Mouse (Mus musculus) forebrain, embryonic 12.5 days (tissue): Measurements from ENCODE around the gene Polr3e. TPM values are rescaled to one million over a fixed set of nuclear protein-coding genes. Genes with fewer than 3 reads are reported as not detected.

Experiments
- ATAC-seq: fragments of 200-750 bp; cut with Nextera tagmentation; 2 replicates; pipeline ENCODE4 v1.8.0; 2017; ENCODE audit warnings: moderate TSS enrichment; ENCODE audit not compliant: low FRiP score
- H3K27ac ChIP-seq: fragments of 300-500 bp; sonication (generic); 2 replicates; pipeline ENCODE4 v1.5.1; 2016; ENCODE audit warnings: mild to moderate bottlenecking
- H3K27me3 ChIP-seq: fragments of 300-500 bp; sonication (generic); 2 replicates; pipeline ENCODE4 v1.6.1; 2016; ENCODE audit warnings: mild to moderate bottlenecking
- H3K36me3 ChIP-seq: fragments of 300-500 bp; sonication (generic); replicated peaks from 2 replicates; pipeline ENCODE4 v1.6.1; 2016; ENCODE audit warnings: mild to moderate bottlenecking
- H3K4me1 ChIP-seq: fragments of 300-500 bp; sonication (generic); 2 replicates; pipeline ENCODE4 v1.6.1; 2016
- H3K4me2 ChIP-seq: fragments of 300-500 bp; sonication (generic); 2 replicates; pipeline ENCODE4 v1.6.1; 2016; ENCODE audit warnings: mild to moderate bottlenecking, moderate library complexity
- H3K4me3 ChIP-seq: fragments of 300-500 bp; sonication (generic); replicated peaks from 2 replicates; pipeline ENCODE4 v1.5.1; 2016; ENCODE audit warnings: mild to moderate bottlenecking
- H3K9ac ChIP-seq: fragments of 300-500 bp; sonication (generic); 2 replicates; pipeline ENCODE4 v1.6.1; 2016; ENCODE audit warnings: mild to moderate bottlenecking
- H3K9me3 ChIP-seq: fragments of 300-500 bp; sonication (generic); 2 replicates; pipeline ENCODE4 v1.6.1; 2016
- WGBS: fragments of 180-500 bp; shearing (Covaris S2); methylation state at CpG from one replicate; pipeline ENCODE4 v1.1.7; 2016; 5-methylcytosine and 5-hydroxymethylcytosine counted together
- polyA plus RNA-seq: library from polyadenylated mRNA; unstranded; fragments of >200 nt; fragmentation: Nextera tagmentation; extraction: Ambion mirVana; gene quantifications from 2 replicates; pipeline ENCODE4 v1.2.1, GENCODE M21; 2016

Polr3e gene
- polyA plus RNA-seq = 33.5 and 34.9 TPM in 2 replicates

GRCm38 (mm10) chr7:120917592-120918461 lies at the start of gene Polr3e:
Gene Polr3e (plus strand): TSS chr7:120917744.
- Histone ChIP-seq H3K27ac (peak within 1 kb of the TSS; percentile 85), H3K4me2 (peak within 1 kb of the TSS; percentile 65), H3K4me1 (peaks cover 14% of the 10 kb centered on the region), H3K4me3 (peak within 1 kb of the TSS; percentile 98), H3K36me3 (peaks cover 4% of the 10 kb centered on the region), H3K27me3 (no peaks in the 10 kb centered on the region), H3K9ac (peak within 1 kb of the TSS; percentile 93), H3K9me3 (no peaks in the 10 kb centered on the region)
- peak; percentile 95 for ATAC-seq
- WGBS = under 1% methylated on average over 96 of the region's 102 CpGs

DNA sequence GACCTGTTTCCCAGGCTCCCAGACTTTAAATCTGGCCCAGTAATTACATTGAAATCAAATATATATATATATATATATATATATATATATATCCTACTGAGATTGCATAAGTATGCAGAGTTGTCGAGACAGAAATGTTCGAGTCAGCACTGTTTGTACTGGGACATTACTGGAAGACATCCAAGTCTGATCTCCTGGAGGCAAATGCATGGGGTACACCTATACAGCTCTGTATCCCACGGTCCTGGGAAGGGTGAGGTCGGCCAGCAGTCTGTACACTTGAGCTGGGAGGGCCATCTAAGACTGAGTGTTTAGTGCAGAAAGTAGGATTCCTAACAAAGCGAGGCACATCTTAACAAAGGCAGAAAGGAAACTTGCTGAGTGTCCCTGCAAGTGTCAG lies 47.7 kb upstream of the Polr3e start:
- Histone ChIP-seq H3K4me2 (no peak overlapping the region), H3K9ac (no peak overlapping the region), H3K27me3 (peaks cover 3% of the 10 kb centered on the region; the same call in 1 of the 2 replicates), H3K27ac (no peak overlapping the region), H3K4me1 (peaks cover 22% of the 10 kb centered on the region), H3K36me3 (no peaks in the 10 kb centered on the region), H3K4me3 (no peak overlapping the region), H3K9me3 (no peaks in the 10 kb centered on the region)
- WGBS = 78% methylated on average over 5 of the region's 5 CpGs
- no peak for ATAC-seq

DNA sequence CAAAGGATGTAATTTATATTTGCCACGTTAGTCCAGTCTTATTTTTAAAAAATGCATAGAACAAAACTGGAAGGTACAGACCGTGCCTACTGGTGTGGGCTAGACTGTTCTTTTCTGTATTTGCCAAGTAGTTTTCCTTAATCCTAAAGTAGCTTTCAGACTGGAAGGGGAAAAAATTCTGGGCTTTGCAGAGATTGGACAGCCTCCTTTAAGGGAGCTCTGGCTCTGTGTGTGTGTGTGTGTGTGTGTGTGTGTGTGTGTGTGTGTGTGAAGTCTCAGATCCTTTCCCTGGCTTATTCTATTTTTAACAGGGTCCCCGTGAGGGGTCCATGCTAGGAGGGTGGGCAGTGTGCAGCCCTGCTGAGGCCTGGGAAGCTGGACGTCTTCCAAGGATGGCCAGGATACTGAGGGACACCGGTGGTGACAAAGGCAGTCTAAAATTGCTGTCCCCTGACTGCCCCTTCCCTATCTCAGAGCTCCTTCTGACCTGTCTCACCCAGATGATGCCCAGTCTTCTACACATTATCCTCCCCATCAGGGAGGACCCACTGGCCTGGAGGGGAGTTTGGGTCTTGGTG lies 47.0 kb upstream of the Polr3e start:
- H3K36me3 ChIP-seq = no peaks in the 10 kb centered on the region
- H3K9ac ChIP-seq = no peak overlapping the region
- H3K4me2 ChIP-seq = no peak overlapping the region
- peaks cover 3% of the 10 kb centered on the region; the same call in 1 of the 2 replicates for H3K27me3 ChIP-seq
- no peaks in the 10 kb centered on the region for H3K9me3 ChIP-seq
- ATAC-seq = no peak
- peaks cover 17% of the 10 kb centered on the region for H3K4me1 ChIP-seq
- no peak overlapping the region for H3K4me3 ChIP-seq
- no peak overlapping the region for H3K27ac ChIP-seq
- WGBS = 74% methylated on average over 5 of the region's 5 CpGs

DNA sequence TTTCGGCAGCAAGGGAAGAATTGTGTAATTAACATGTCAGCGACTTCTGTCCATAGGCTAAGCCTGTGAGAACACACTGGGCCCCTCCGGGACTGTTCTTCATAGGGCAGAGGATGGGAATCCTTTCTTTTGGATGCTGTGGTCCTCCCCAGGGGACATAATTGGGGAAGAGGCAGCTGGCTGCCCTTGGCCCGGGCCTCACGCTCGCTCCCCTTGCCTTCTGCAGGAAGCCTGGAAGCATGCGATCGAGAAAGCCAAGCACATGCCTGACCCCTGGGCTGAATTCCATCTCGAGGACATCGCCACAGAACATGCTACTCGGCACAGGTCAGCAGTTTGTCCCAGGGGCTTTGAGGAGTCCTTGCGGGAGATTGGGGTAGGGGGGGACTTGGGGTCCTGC lies 44.5 kb upstream of the Polr3e start:
- H3K9me3 ChIP-seq = no peaks in the 10 kb centered on the region
- no peak overlapping the region for H3K4me3 ChIP-seq
- no peaks in the 10 kb centered on the region for H3K36me3 ChIP-seq
- no peak overlapping the region for H3K27ac ChIP-seq
- H3K4me1 ChIP-seq = 0 out of 2 replicates have a peak, but pooled peaks cover 3% of the 10 kb centered on the region
- H3K9ac ChIP-seq = no peak overlapping the region
- 79% methylated on average over 12 of the region's 12 CpGs for WGBS
- ATAC-seq = no peak
- no peak overlapping the region for H3K4me2 ChIP-seq
- no peaks in the 10 kb centered on the region for H3K27me3 ChIP-seq

GRCm38 (mm10) chr7:120874021-120874420 lies 43.5 kb upstream of the Polr3e start:
- H3K4me2 ChIP-seq = no peak overlapping the region
- no peak overlapping the region for H3K9ac ChIP-seq
- H3K27ac ChIP-seq = no peak overlapping the region
- 0 out of 2 replicates have a peak, but pooled peaks cover 3% of the 10 kb centered on the region for H3K4me1 ChIP-seq
- no peaks in the 10 kb centered on the region for H3K36me3 ChIP-seq
- no peak overlapping the region for H3K4me3 ChIP-seq
- 93% methylated on average over 3 of the region's 3 CpGs for WGBS
- no peaks in the 10 kb centered on the region for H3K27me3 ChIP-seq
- H3K9me3 ChIP-seq = no peaks in the 10 kb centered on the region
- ATAC-seq = no peak

- Histone ChIP-seq H3K9me3 (no peaks in the 10 kb centered on the region), H3K4me3 (no peak overlapping the region)
- 79% methylated on average over 7 of the region's 7 CpGs for WGBS
These were observed 42.6 kb upstream of the Polr3e start for GRCm38 (mm10) chr7:120874764-120875539.

GRCm38 (mm10) chr7:120875540-120876388 lies 41.8 kb upstream of the Polr3e start:
- Histone ChIP-seq H3K27me3 (no peaks in the 10 kb centered on the region), H3K4me3 (no peak overlapping the region), H3K27ac (no peak overlapping the region), H3K36me3 (0 out of 2 replicates have a peak, but pooled peaks cover 6% of the 10 kb centered on the region), H3K9me3 (no peaks in the 10 kb centered on the region), H3K4me2 (no peak overlapping the region), H3K9ac (0 out of 2 replicates have a peak overlapping the region, but pooled peaks have one; percentile 25), H3K4me1 (no peaks in the 10 kb centered on the region)
- no peak for ATAC-seq
- WGBS = 67% methylated on average over 3 of the region's 3 CpGs

More at GRCm38 (mm10) chr7:120874764-120875539, 42.6 kb upstream of the Polr3e start:
- Histone ChIP-seq H3K4me2 (no peak overlapping the region), H3K36me3 (no peaks in the 10 kb centered on the region), H3K9ac (0 out of 2 replicates have a peak overlapping the region, but pooled peaks have one; percentile 25), H3K27me3 (no peaks in the 10 kb centered on the region), H3K4me1 (0 out of 2 replicates have a peak, but pooled peaks cover 2% of the 10 kb centered on the region), H3K27ac (no peak overlapping the region)
- no peak for ATAC-seq

- no peak overlapping the region for H3K9ac ChIP-seq
- H3K9me3 ChIP-seq = no peaks in the 10 kb centered on the region
- no peaks in the 10 kb centered on the region for H3K27me3 ChIP-seq
- WGBS = 83% methylated on average over 6 of the region's 6 CpGs
- H3K4me3 ChIP-seq = no peak overlapping the region
- no peak overlapping the region for H3K27ac ChIP-seq
- 0 out of 2 replicates have a peak, but pooled peaks cover 9% of the 10 kb centered on the region for H3K36me3 ChIP-seq
- no peak overlapping the region for H3K4me2 ChIP-seq
- H3K4me1 ChIP-seq = no peaks in the 10 kb centered on the region
- ATAC-seq = no peak
These were observed 39.3 kb upstream of the Polr3e start for GRCm38 (mm10) chr7:120878271-120878670.

GRCm38 (mm10) chr7:120879972-120880371 lies 37.6 kb upstream of the Polr3e start:
- 100% methylated on average over 3 of the region's 3 CpGs for WGBS
- no peak for ATAC-seq
- H3K9ac ChIP-seq = no peak overlapping the region
- H3K4me2 ChIP-seq = no peak overlapping the region
- peaks cover 23% of the 10 kb centered on the region for H3K36me3 ChIP-seq
- no peak overlapping the region for H3K27ac ChIP-seq
- no peaks in the 10 kb centered on the region for H3K9me3 ChIP-seq
- H3K4me1 ChIP-seq = no peaks in the 10 kb centered on the region
- H3K27me3 ChIP-seq = no peaks in the 10 kb centered on the region
- H3K4me3 ChIP-seq = no peak overlapping the region

DNA sequence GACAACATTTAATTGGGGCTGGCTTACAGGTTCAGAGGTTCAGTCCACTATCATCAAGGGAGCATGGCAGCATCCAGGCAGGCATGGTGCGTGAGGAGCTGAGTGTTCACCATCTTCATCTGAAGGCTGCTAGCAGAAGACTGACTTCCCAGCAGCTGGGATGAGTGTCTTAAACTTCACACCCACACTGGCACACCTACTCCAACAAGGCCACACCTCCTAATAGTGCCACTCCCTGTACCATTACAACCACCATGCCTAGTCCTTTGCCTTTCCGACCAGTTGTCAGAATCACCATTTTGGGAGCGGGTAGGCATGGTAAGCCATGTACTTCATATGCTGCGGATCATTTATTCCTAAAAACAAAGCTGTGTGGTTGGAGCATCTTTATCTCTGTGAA lies 36.8 kb upstream of the Polr3e start:
- ATAC-seq = no peak

GRCm38 (mm10) chr7:120881451-120881850 lies 36.1 kb upstream of the Polr3e start:
- H3K36me3 ChIP-seq = peaks cover 33% of the 10 kb centered on the region
- 49% methylated on average over 2 of the region's 2 CpGs for WGBS
- no peak for ATAC-seq
- H3K4me2 ChIP-seq = no peak overlapping the region
- H3K27ac ChIP-seq = no peak overlapping the region
- H3K4me1 ChIP-seq = no peaks in the 10 kb centered on the region
- H3K9ac ChIP-seq = no peak overlapping the region
- H3K27me3 ChIP-seq = no peaks in the 10 kb centered on the region
- no peak overlapping the region for H3K4me3 ChIP-seq
- no peaks in the 10 kb centered on the region for H3K9me3 ChIP-seq

More for the DNA sequence above, 36.8 kb upstream of the Polr3e start:
- 97% methylated on average over 4 of the region's 4 CpGs for WGBS
- Histone ChIP-seq H3K4me2 (no peak overlapping the region), H3K4me1 (no peaks in the 10 kb centered on the region), H3K4me3 (no peak overlapping the region), H3K36me3 (peaks cover 31% of the 10 kb centered on the region), H3K27me3 (no peaks in the 10 kb centered on the region), H3K9ac (no peak overlapping the region), H3K27ac (no peak overlapping the region), H3K9me3 (no peaks in the 10 kb centered on the region)
